Mouse (Mus musculus) cortical plate, adult 2 months (tissue): Measurements from ENCODE around the gene Pcsk6.

ENCODE experiments used
- CTCF ChIP-seq: fragments of 200-500 bp; IDR thresholded peaks from 2 replicates; pipeline ENCODE4 v1.5.1; 2011; ENCODE audit warnings: mild to moderate bottlenecking, control low read depth, low read length; ENCODE audit not compliant: insufficient read depth; ENCODE audit errors: extremely low read depth
- POLR2A ChIP-seq: fragments of 200-500 bp; IDR thresholded peaks from 2 replicates; pipeline ENCODE4 v1.6.1; 2011; ENCODE audit warnings: mild to moderate bottlenecking, low read length, control low read depth; ENCODE audit not compliant: insufficient read depth; ENCODE audit errors: extremely low read depth

- no peak for TF ChIP-seq CTCF
- no peak for TF ChIP-seq POLR2A
Measured at GRCm38 (mm10) chr7:65959221-65959924, 97.8 kb downstream of the Pcsk6 start.
